Mouse (Mus musculus) lung, adult 2 months (tissue): ENCODE results near the gene Kcnh7.

Source experiments
- CTCF ChIP-seq: fragments of 200-500 bp; IDR thresholded peaks from 2 replicates; pipeline ENCODE4 v1.5.1; 2011; ENCODE audit warnings: mild to moderate bottlenecking, low read length, control low read depth; ENCODE audit not compliant: insufficient read depth
- POLR2A ChIP-seq: fragments of 200-500 bp; IDR thresholded peaks from 2 replicates; pipeline ENCODE4 v1.6.1; 2011; ENCODE audit warnings: low read depth, mild to moderate bottlenecking, control low read depth, low read length, borderline replicate concordance; ENCODE audit errors: extremely low read depth

DNA sequence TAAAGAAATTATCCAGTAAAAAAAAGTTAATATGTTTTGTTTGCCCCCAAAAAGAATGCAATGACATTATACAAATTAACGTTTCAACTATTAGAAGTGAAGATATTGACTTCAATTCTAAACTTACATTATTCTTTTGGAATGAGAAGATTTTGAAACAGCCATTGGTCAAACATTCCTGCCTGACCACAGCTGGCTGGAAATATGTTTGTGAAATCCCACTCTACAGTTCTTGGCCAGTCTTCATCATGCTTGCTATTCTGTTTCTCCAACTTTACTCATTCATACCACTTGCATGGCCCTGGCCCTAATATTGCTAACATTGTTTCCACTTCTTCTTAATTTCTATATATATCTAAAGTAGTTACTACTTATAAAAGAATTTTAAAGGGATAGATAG, 349.8 kb downstream of the Kcnh7 start:
- TF ChIP-seq CTCF (no peak), POLR2A (no peak)
